Mouse (Mus musculus) stomach, embryonic 16.5 days (tissue): ENCODE results near the gene Josd1. TPM values are rescaled to one million over a fixed set of nuclear protein-coding genes. Genes with fewer than 3 reads are reported as not detected.

Experiments
- ATAC-seq: fragments of 200-750 bp; cut with Nextera tagmentation; 2 replicates; pipeline ENCODE4 v1.8.0; 2017; ENCODE audit warnings: moderate number of reproducible peaks, moderate TSS enrichment; ENCODE audit not compliant: insufficient read depth, low FRiP score
- H3K27ac ChIP-seq: fragments of 300-500 bp; sonication (generic); 2 replicates; pipeline ENCODE4 v1.5.1; 2014; ENCODE audit warnings: low read length
- H3K27me3 ChIP-seq: fragments of 300-500 bp; sonication (generic); 2 replicates; pipeline ENCODE4 v1.6.1; 2014; ENCODE audit warnings: low read length, control low read depth, mixed read lengths; ENCODE audit not compliant: control insufficient read depth, insufficient read depth
- H3K36me3 ChIP-seq: fragments of 300-500 bp; sonication (generic); 2 replicates; pipeline ENCODE4 v1.6.1; 2014; ENCODE audit warnings: low read length; ENCODE audit not compliant: control insufficient read depth, insufficient read depth
- H3K4me1 ChIP-seq: fragments of 300-500 bp; sonication (generic); 2 replicates; pipeline ENCODE4 v1.6.1; 2014; ENCODE audit warnings: low read length, control low read depth, mixed read lengths; ENCODE audit not compliant: control insufficient read depth, insufficient read depth
- H3K4me2 ChIP-seq: fragments of 300-500 bp; sonication (generic); 2 replicates; pipeline ENCODE4 v1.6.1; 2014; ENCODE audit warnings: low read depth, low read length, mixed read lengths
- H3K4me3 ChIP-seq: fragments of 300-500 bp; sonication (generic); replicated peaks from 2 replicates; pipeline ENCODE4 v1.5.1; 2014; ENCODE audit warnings: mild to moderate bottlenecking, low read length
- H3K9ac ChIP-seq: fragments of 300-500 bp; sonication (generic); 2 replicates; pipeline ENCODE4 v1.6.1; 2014; ENCODE audit warnings: low read length
- H3K9me3 ChIP-seq: fragments of 300-500 bp; sonication (generic); replicated peaks from 2 replicates; pipeline ENCODE4 v1.6.1; 2016; ENCODE audit warnings: low read length, control low read depth; ENCODE audit not compliant: control insufficient read depth
- WGBS: fragments of 180-500 bp; shearing (Covaris S2); extraction: QIAGEN DNeasy Blood & Tissue Kit; methylation state at CpG from one replicate; pipeline ENCODE4 v1.1.7; 2014; 5-methylcytosine and 5-hydroxymethylcytosine counted together
- polyA plus RNA-seq: library from polyadenylated mRNA; unstranded; fragments of >200 nt; fragmentation: Nextera tagmentation; extraction: Ambion mirVana; gene quantifications from 2 replicates; pipeline ENCODE4 v1.2.1, GENCODE M21; 2015

The Josd1 gene
- polyA plus RNA-seq, 1 experiment from 2014 or later, result 16.1 TPM

DNA sequence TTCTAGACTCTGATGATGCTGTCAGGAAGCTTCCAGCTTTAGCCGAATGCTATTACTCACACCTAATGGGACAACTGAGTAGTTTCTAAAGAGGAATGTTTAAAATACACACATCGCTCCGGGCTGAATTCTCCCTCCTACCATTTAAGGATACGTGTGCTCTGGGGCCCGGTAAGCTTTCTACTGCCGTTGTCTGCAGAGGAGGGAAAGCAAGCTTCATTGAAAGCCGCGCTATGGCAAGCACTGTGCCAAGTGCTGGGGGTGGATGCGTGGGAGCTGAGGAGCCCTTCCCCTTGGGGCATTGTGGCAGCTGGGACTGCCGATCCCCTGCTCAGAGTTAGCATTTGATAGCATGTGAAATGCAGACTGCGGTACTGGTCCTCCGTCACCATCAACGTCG, 31.3 kb downstream of the Josd1 start:
- Histone ChIP-seq H3K4me2 (no peak overlapping the region), H3K27ac (peak overlapping the region; percentile 82), H3K4me3 (no peak overlapping the region), H3K27me3 (no peaks in the 10 kb centered on the region), H3K4me1 (peaks cover 6% of the 10 kb centered on the region), H3K36me3 (no peaks in the 10 kb centered on the region), H3K9ac (no peak overlapping the region), H3K9me3 (peaks cover under 1% of the 10 kb centered on the region; the same call in 1 of the 2 replicates)
- 73% methylated on average over 14 of the region's 14 CpGs for WGBS
- peak; percentile 22; the same call in 1 of the 2 replicates for ATAC-seq

DNA sequence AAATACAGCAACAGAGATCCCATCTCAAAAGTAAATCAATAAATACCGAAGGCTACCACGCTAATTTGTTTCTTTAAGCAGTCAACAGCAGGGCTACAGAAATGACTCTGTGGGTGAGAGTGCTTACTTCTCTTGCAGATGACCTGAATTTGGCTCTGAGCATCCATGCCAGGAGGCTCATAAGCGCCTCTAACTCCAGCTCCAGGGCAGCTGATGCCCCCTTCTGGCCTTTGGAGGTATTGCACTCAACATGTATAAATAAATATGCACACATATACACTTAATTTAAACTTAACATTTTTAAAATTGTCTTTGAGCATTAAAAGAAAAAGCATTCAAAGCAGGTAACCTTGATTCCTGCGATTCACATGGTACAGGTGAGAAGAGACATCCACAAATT, 36.2 kb downstream of the Josd1 start:
- Histone ChIP-seq H3K4me2 (no peak overlapping the region), H3K27ac (no peak overlapping the region), H3K4me3 (no peak overlapping the region), H3K9ac (no peak overlapping the region), H3K4me1 (no peaks in the 10 kb centered on the region), H3K36me3 (no peaks in the 10 kb centered on the region), H3K9me3 (no peaks in the 10 kb centered on the region), H3K27me3 (no peaks in the 10 kb centered on the region)
- ATAC-seq, result no peak
- WGBS, result 66% methylated on average over 4 of the region's 4 CpGs

DNA sequence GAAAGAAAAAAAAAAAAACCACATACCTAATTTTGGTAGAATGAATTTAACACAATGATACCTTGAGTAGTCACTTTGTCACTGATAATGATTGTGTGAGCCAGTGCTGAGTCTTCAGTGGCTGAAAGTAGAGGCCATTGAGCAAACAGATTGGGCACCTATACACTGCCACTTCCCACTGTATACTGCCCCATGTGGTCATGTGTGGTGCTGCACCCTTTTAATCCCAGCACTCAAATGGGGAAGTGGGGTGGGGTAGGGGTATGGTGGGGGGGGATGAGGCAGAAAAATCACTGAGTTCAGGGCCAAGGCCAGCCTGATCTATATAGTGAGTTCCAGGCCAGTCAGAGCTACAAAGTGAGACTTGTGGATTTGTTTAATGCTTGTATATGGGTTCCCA, 37.1 kb downstream of the Josd1 start:
- Histone ChIP-seq H3K36me3 (no peaks in the 10 kb centered on the region), H3K4me3 (no peak overlapping the region), H3K27ac (no peak overlapping the region)

DNA sequence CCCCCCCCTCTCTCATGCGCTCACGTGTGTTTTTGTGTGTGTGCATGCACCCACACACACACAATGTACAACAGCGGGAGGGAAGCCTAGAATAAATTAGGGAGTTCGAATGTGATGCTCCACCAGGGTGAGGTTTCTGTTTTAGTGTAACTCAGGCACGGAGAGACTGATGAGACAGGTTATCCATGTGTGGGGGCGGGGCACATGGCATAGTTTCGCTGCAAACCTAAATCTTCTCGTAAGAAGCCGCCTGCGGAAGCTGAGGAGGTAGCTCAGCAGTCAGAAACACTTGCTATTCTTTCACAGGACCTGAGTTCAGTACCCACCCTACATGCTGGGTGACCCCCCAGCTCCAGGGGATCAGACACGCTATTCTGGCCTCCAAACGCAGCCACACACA, 39.6 kb downstream of the Josd1 start:
- 81% methylated on average over 12 of the region's 12 CpGs for WGBS
- Histone ChIP-seq H3K9me3 (no peaks in the 10 kb centered on the region), H3K27ac (no peak overlapping the region), H3K27me3 (no peaks in the 10 kb centered on the region), H3K4me3 (no peak overlapping the region), H3K4me1 (no peaks in the 10 kb centered on the region), H3K36me3 (no peaks in the 10 kb centered on the region), H3K9ac (no peak overlapping the region), H3K4me2 (no peak overlapping the region)
- no peak for ATAC-seq

More for the DNA sequence above, 37.1 kb downstream of the Josd1 start:
- Histone ChIP-seq H3K9me3 (no peaks in the 10 kb centered on the region), H3K9ac (no peak overlapping the region), H3K4me2 (no peak overlapping the region), H3K27me3 (no peaks in the 10 kb centered on the region), H3K4me1 (no peaks in the 10 kb centered on the region)
- ATAC-seq, result no peak

DNA sequence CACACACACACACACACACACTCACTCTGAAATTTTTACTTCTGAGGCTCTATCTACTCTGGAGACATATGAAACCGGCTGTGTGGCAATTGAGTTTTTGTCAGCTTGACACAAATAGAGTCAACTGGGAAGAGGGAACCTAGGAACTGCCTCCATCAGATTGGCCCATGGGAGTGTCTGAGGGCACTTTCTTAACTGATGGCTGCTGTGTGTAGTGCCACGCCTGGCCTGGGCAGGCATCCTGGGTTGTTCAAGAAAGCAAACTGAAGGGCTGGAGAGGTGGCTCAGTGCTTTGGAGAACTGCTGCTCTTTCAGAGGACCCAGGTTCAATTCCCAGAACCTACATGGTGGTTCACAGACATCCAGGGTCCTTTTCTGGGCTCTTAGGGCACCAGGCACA, 42.2 kb downstream of the Josd1 start:
- no peak overlapping the region for H3K4me3 ChIP-seq
- H3K9ac ChIP-seq, result no peak overlapping the region
- H3K4me2 ChIP-seq, result no peak overlapping the region
- H3K4me1 ChIP-seq, result no peaks in the 10 kb centered on the region
- ATAC-seq, result no peak
- no peaks in the 10 kb centered on the region for H3K27me3 ChIP-seq
- no peaks in the 10 kb centered on the region for H3K36me3 ChIP-seq
- H3K9me3 ChIP-seq, result no peaks in the 10 kb centered on the region
- 55% methylated on average over 2 of the region's 2 CpGs for WGBS
- H3K27ac ChIP-seq, result no peak overlapping the region

DNA sequence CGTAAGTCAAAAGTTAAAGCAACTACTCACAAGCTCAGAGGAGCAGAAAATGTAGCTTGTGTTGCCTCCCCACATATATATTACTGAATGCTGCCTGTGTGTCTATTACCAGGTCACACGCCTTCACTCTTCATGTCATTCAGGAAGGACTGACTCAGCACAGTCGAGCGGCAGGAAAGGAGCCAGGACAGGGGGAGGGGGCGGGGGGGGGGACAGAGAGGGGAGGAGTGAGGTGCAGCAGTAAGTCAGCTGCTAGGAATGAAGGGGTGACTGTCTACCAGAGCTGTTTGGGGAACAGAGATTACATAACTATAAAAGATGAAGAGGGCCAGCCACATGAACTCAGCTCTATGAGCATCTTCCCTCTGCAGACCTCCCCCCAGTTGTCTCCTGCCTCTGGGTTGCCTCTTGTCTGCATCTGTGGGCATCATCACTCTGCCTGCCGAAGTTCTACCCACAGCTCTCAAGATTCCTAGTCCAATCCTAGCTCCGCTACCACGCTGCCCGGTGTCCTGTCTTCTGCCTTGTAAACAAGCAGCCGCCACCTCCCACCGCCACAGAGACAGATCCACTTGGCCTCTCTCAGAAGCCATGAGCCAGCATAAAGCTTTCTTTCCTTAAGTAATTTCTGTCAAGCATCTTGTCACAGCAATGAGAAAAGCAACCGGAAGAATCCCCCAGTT, 46.4 kb downstream of the Josd1 start:
- Histone ChIP-seq H3K4me2 (no peak overlapping the region), H3K9me3 (no peaks in the 10 kb centered on the region), H3K36me3 (no peaks in the 10 kb centered on the region), H3K4me1 (no peaks in the 10 kb centered on the region), H3K9ac (no peak overlapping the region), H3K4me3 (no peak overlapping the region), H3K27ac (no peak overlapping the region), H3K27me3 (no peaks in the 10 kb centered on the region)
- 62% methylated on average over 12 of the region's 12 CpGs for WGBS
- ATAC-seq, result no peak

DNA sequence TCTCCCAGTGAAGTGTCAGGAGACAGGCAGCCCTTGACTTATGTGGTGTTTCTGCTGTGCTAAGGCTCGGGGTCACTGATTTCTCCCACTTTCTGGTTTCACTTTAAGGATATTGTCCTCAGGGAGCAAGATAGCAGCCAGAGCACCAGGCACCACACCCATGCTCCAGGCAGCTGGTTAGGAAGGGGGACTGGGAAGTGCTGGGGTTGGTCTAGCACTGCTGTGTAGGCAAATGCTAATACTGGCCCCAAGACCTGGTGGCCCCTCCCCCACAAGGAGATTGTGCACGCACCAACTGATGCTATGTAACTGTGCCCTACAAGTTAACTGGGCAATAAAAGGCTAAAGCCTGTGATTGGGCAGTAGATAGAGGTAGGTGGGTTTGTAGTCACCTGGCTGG, 57.2 kb downstream of the Josd1 start:
- H3K4me1 ChIP-seq, result no peaks in the 10 kb centered on the region
- no peak overlapping the region for H3K4me2 ChIP-seq
- H3K36me3 ChIP-seq, result no peaks in the 10 kb centered on the region
- no peak overlapping the region for H3K27ac ChIP-seq
- H3K9ac ChIP-seq, result no peak overlapping the region
- H3K4me3 ChIP-seq, result no peak overlapping the region
- no peaks in the 10 kb centered on the region for H3K27me3 ChIP-seq
- H3K9me3 ChIP-seq, result no peaks in the 10 kb centered on the region
- no peak for ATAC-seq
- 68% methylated on average over 2 of the region's 2 CpGs for WGBS

Other genes starting within 250 kb of the Josd1 start
- gene Csnk1e, start 232.4 kb downstream of the Josd1 start, polyA plus RNA-seq, result 34.5 and 35.0 TPM in 2 replicates
- not detected in 2 replicates for gene Kcnj4, start 182.7 kb downstream of the Josd1 start, polyA plus RNA-seq
- 109 and 111 TPM in 2 replicates for gene Kdelr3, start 171.5 kb downstream of the Josd1 start, polyA plus RNA-seq
- 39.6 and 42.0 TPM in 2 replicates for gene Ddx17, start 141.2 kb downstream of the Josd1 start, polyA plus RNA-seq
- gene Dmc1, start 82.8 kb downstream of the Josd1 start, polyA plus RNA-seq, result 2.4 and 2.8 TPM in 2 replicates
- gene Fam227a, start 29.0 kb downstream of the Josd1 start, polyA plus RNA-seq, result 0.92 and 1.1 TPM in 2 replicates
- 48.0 and 48.1 TPM in 2 replicates for gene Cby1, start 28.7 kb downstream of the Josd1 start, polyA plus RNA-seq
- 231 and 236 TPM in 2 replicates for gene Tomm22, start 17.1 kb downstream of the Josd1 start, polyA plus RNA-seq
- 24.0 and 24.6 TPM in 2 replicates for gene Gtpbp1, start 2.9 kb upstream of the Josd1 start, polyA plus RNA-seq
- gene Sun2, start 54.6 kb upstream of the Josd1 start, polyA plus RNA-seq, result 4.1 and 4.4 TPM in 2 replicates
- gene Dnal4, start 89.9 kb upstream of the Josd1 start, polyA plus RNA-seq, result 48.4 and 51.2 TPM in 2 replicates
- gene Nptxr, start 116.8 kb upstream of the Josd1 start, polyA plus RNA-seq, result 2.5 and 2.8 TPM in 2 replicates
- 0.19 TPM in 1 of 2 replicates, not detected in the other for gene Npcd, start 146.3 kb upstream of the Josd1 start, polyA plus RNA-seq
- gene Cbx6, start 146.8 kb upstream of the Josd1 start, polyA plus RNA-seq, result 75.6 and 77.2 TPM in 2 replicates
- 31.5 and 31.9 TPM in 2 replicates for gene Apobec3, start 203.7 kb upstream of the Josd1 start, polyA plus RNA-seq